Mouse (Mus musculus) left cerebral cortex, adult 18-20 months (tissue): ENCODE measurements at regions not wholly inside any gene's neighbourhood (a gene's known extent, or its start where the extent isn't known, plus 50 kb on each side); places are given as distances from the start of the nearest gene placed in this dataset.

Experiments
- DNase-seq, 2 experiments: peaks; one replicate each; pipeline ENCODE4 v3.0.0; 2021 to 2022; ENCODE audit warnings: low spot score in 2 of 2, mixed read lengths in 1 of 2

DNA sequence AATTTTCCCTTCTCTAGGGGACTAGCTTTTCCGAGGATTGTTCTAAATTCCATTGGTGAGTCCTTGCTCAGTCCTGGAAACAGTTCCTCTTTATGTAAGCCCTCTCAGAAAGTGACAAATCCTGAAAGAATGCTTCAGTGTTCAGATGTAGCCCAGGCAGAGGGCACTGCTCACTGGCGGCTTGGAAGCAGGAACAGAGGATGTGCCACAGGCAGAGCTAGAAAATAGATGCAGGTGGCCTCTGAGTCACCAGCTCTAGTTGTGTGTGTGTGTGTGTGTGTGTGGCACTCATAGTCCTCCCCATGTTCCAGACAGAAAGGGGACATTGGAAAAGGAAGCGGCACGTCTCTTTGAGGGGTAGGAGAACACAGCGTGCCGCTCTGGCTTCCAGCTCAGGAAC, 52.5 kb upstream of the Ampd3 start:
- DNase-seq = peak; percentile 40 to 48

DNA sequence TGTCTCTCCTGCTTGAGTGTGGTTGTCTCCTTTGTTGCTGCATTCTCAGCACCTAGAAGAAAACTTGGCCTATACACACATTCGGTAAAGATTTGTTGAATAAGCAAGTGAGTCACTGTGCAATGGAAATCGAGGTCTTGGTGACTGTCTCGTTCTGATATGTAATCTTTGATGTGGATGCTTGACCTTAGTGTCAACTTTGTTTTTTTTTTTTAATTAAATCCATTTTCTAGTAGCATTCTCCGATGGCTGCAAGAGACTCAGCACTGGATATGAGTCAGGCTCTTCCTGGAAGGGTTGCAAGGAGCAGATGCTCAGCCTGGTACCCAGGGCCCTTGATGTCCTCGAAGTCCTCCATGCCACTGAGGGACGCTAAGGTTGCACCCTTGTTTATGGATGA, 50.9 kb upstream of the Ampd3 start:
- no peak for DNase-seq
